Mouse (Mus musculus) forebrain, embryonic 16.5 days (tissue): ENCODE results near the gene Palld. TPM values are rescaled to one million over a fixed set of nuclear protein-coding genes. Genes with fewer than 3 reads are reported as not detected.

Experiments
- ATAC-seq: fragments of 200-750 bp; cut with Nextera tagmentation; 2 replicates; pipeline ENCODE4 v1.8.0; 2017; ENCODE audit warnings: mild to moderate bottlenecking, moderate library complexity
- H3K27ac ChIP-seq: fragments of 300-500 bp; sonication (generic); 2 replicates; pipeline ENCODE4 v1.5.1; 2014; ENCODE audit warnings: low read length, control low read depth
- H3K27me3 ChIP-seq: fragments of 300-500 bp; sonication (generic); replicated peaks from 2 replicates; pipeline ENCODE4 v1.6.1; 2014; ENCODE audit warnings: low read length; ENCODE audit not compliant: control insufficient read depth, insufficient read depth
- H3K36me3 ChIP-seq: fragments of 300-500 bp; sonication (generic); 2 replicates; pipeline ENCODE4 v1.6.1; 2014; ENCODE audit not compliant: control insufficient read depth, insufficient read depth
- H3K4me1 ChIP-seq: fragments of 300-500 bp; sonication (generic); replicated peaks from 2 replicates; pipeline ENCODE4 v1.6.1; 2014; ENCODE audit warnings: low read length; ENCODE audit not compliant: control insufficient read depth, insufficient read depth
- H3K4me2 ChIP-seq: fragments of 300-500 bp; sonication (generic); 2 replicates; pipeline ENCODE4 v1.6.1; 2014; ENCODE audit warnings: mild to moderate bottlenecking, low read length, control low read depth
- H3K4me3 ChIP-seq: fragments of 300-500 bp; sonication (generic); replicated peaks from 2 replicates; pipeline ENCODE4 v1.5.1; 2014; ENCODE audit warnings: mild to moderate bottlenecking, low read length, control low read depth
- H3K9ac ChIP-seq: fragments of 300-500 bp; sonication (generic); replicated peaks from 2 replicates; pipeline ENCODE4 v1.6.1; 2014; ENCODE audit warnings: low read depth, low read length, control low read depth
- H3K9me3 ChIP-seq: fragments of 300-500 bp; sonication (generic); 2 replicates; pipeline ENCODE4 v1.6.1; 2016; ENCODE audit warnings: low read length; ENCODE audit not compliant: control insufficient read depth
- whole genome bisulfite sequencing: fragments of 180-500 bp; shearing (Covaris S2); extraction: QIAGEN DNeasy Blood & Tissue Kit; methylation state at CpG from one replicate; pipeline ENCODE4 v1.1.7; 2014; 5-methylcytosine and 5-hydroxymethylcytosine counted together
- polyA plus RNA-seq: library from polyadenylated mRNA; unstranded; fragments of >200 nt; fragmentation: Nextera tagmentation; extraction: Ambion mirVana; gene quantifications from 2 replicates; pipeline ENCODE4 v1.2.1, GENCODE M21; 2015

Gene Palld
- polyA plus RNA-seq, 1 experiment from 2014 or later, result 16.8 TPM

DNA sequence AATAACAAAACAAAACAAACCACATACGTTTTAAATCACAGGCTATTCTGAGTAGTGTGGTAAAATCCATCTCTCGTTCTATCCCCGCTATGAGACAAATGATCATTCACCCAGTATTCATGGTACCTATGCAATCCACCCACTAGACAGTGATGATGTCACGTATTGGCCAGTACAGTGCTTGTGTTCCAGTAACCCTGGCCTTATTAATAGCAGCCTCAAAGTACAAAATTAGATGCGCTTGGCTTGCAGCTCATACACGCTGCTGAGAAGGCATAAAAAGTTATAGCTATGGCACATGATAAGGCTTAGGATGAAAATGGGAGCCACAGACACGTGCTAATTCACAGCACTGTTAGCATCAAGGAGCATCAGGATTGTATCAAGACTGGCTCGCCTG lies 58.7 kb downstream of the Palld start:
- Histone ChIP-seq H3K27me3 (no peaks in the 10 kb centered on the region), H3K36me3 (no peaks in the 10 kb centered on the region), H3K9ac (no peak overlapping the region), H3K9me3 (0 out of 2 replicates have a peak, but pooled peaks cover 2% of the 10 kb centered on the region), H3K4me2 (no peak overlapping the region), H3K27ac (no peak overlapping the region), H3K4me3 (no peak overlapping the region), H3K4me1 (no peaks in the 10 kb centered on the region)
- WGBS, result 80% methylated on average over 8 of the region's 8 CpGs
- ATAC-seq, result no peak

GRCm38 (mm10) chr8:61833211-61833610 lies 69.3 kb downstream of the Palld start:
- H3K4me1 ChIP-seq, result no peaks in the 10 kb centered on the region
- WGBS, result 94% methylated on average over 3 of the region's 3 CpGs
- no peak for ATAC-seq

GRCm38 (mm10) chr8:61831944-61832343 lies 70.5 kb downstream of the Palld start:
- WGBS, result 86% methylated on average over 4 of the region's 4 CpGs

More at GRCm38 (mm10) chr8:61833211-61833610, 69.3 kb downstream of the Palld start:
- Histone ChIP-seq H3K9ac (no peak overlapping the region), H3K27me3 (no peaks in the 10 kb centered on the region), H3K27ac (no peak overlapping the region), H3K4me3 (no peak overlapping the region), H3K4me2 (no peak overlapping the region), H3K36me3 (no peaks in the 10 kb centered on the region), H3K9me3 (no peaks in the 10 kb centered on the region)

GRCm38 (mm10) chr8:61830821-61831220 lies 71.7 kb downstream of the Palld start:
- H3K27ac ChIP-seq, result no peak overlapping the region
- no peak overlapping the region for H3K4me3 ChIP-seq
- no peaks in the 10 kb centered on the region for H3K27me3 ChIP-seq
- no peaks in the 10 kb centered on the region for H3K36me3 ChIP-seq
- H3K4me2 ChIP-seq, result no peak overlapping the region
- H3K4me1 ChIP-seq, result no peaks in the 10 kb centered on the region
- no peaks in the 10 kb centered on the region for H3K9me3 ChIP-seq
- no peak overlapping the region for H3K9ac ChIP-seq
- ATAC-seq, result no peak
- WGBS, result 70% methylated on average over 6 of the region's 6 CpGs

More at GRCm38 (mm10) chr8:61831944-61832343, 70.5 kb downstream of the Palld start:
- Histone ChIP-seq H3K9ac (no peak overlapping the region), H3K4me3 (no peak overlapping the region), H3K4me1 (no peaks in the 10 kb centered on the region), H3K27ac (no peak overlapping the region), H3K27me3 (no peaks in the 10 kb centered on the region), H3K9me3 (no peaks in the 10 kb centered on the region), H3K4me2 (no peak overlapping the region), H3K36me3 (no peaks in the 10 kb centered on the region)
- no peak for ATAC-seq

DNA sequence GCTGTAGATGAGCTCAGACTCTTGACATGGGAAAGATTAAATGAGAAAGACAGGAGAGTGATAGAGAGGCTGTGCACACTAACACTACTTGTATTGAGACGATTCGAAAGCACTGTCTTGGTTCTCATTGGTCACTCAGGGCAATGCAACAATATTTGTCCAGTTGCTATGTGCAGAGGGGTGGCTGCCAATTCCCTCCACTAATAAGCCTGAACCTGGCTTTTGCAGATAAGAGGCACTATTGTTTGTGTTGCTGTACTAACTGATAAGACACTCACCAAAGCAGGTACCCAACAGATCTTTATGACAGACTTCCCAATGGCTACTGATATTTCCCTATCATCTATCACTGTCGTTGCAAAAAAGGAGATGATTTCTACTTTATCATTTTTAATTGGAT lies 77.9 kb downstream of the Palld start:
- Histone ChIP-seq H3K27ac (no peak overlapping the region), H3K4me1 (peaks cover 5% of the 10 kb centered on the region), H3K9me3 (no peaks in the 10 kb centered on the region), H3K27me3 (no peaks in the 10 kb centered on the region), H3K9ac (no peak overlapping the region), H3K4me3 (no peak overlapping the region), H3K4me2 (no peak overlapping the region), H3K36me3 (no peaks in the 10 kb centered on the region)
- 85% methylated on average over 3 of the region's 3 CpGs for WGBS
- no peak for ATAC-seq

DNA sequence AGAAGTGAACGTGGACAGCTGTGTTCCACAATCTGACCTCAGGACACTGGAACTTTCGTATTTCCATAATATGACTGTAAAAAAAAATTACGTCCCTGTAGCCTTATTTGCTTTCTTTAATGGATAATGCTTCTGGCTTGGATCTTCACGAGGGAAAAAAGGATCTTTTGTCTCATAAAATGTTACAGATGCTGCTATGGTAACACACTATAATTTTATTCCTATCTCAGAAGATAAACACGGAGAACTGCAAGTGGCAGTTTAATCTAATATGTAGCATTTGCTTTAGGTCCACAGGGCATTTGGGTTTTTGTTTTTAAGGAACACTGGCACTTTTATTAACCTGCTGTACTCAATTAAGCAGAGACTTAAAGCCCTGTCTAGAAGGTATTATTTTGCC lies 79.3 kb downstream of the Palld start:
- no peak overlapping the region for H3K27ac ChIP-seq
- no peak overlapping the region for H3K9ac ChIP-seq

DNA sequence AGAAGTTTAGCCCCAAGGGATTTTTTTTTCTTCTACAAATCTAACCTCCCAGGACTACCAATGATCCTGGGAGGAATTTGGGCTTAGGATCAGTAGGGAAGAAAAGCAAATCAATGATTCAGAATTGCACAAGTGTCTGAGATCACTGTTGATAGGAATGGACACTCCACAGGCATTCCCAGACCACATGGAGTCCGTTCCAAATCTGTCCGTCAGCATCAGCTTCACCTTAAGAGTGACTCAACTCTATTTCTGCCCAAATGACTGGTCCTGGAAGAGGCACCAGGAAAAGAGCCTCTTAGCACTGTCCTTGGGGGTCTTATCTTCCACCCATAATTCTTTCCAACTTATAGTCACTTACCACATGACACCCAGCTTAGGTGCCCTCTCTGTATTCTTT lies 98.7 kb downstream of the Palld start:
- WGBS, result 89% methylated on average over 2 of the region's 2 CpGs
- no peak for ATAC-seq
- no peak overlapping the region for H3K4me2 ChIP-seq
- H3K27ac ChIP-seq, result no peak overlapping the region
- H3K9ac ChIP-seq, result no peak overlapping the region
- no peaks in the 10 kb centered on the region for H3K9me3 ChIP-seq
- H3K36me3 ChIP-seq, result no peaks in the 10 kb centered on the region
- no peaks in the 10 kb centered on the region for H3K27me3 ChIP-seq
- no peak overlapping the region for H3K4me3 ChIP-seq
- no peaks in the 10 kb centered on the region for H3K4me1 ChIP-seq

More for the DNA sequence above, 79.3 kb downstream of the Palld start:
- 38% methylated on average over 5 of the region's 5 CpGs for WGBS
- H3K4me3 ChIP-seq, result no peak overlapping the region
- peaks cover 5% of the 10 kb centered on the region for H3K4me1 ChIP-seq
- H3K9me3 ChIP-seq, result no peaks in the 10 kb centered on the region
- ATAC-seq, result peak; percentile 38; the same call in 1 of the 2 replicates
- H3K36me3 ChIP-seq, result no peaks in the 10 kb centered on the region
- no peak overlapping the region for H3K4me2 ChIP-seq
- no peaks in the 10 kb centered on the region for H3K27me3 ChIP-seq

- H3K4me1 ChIP-seq, result no peaks in the 10 kb centered on the region
- H3K36me3 ChIP-seq, result no peaks in the 10 kb centered on the region
- no peaks in the 10 kb centered on the region for H3K27me3 ChIP-seq
- ATAC-seq, result no peak
- no peaks in the 10 kb centered on the region for H3K9me3 ChIP-seq
- H3K4me3 ChIP-seq, result no peak overlapping the region
- no peak overlapping the region for H3K9ac ChIP-seq
- H3K27ac ChIP-seq, result no peak overlapping the region
- no peak overlapping the region for H3K4me2 ChIP-seq
- 90% methylated on average over 2 of the region's 2 CpGs for WGBS
Measured at GRCm38 (mm10) chr8:61802840-61803239, 99.7 kb downstream of the Palld start.

DNA sequence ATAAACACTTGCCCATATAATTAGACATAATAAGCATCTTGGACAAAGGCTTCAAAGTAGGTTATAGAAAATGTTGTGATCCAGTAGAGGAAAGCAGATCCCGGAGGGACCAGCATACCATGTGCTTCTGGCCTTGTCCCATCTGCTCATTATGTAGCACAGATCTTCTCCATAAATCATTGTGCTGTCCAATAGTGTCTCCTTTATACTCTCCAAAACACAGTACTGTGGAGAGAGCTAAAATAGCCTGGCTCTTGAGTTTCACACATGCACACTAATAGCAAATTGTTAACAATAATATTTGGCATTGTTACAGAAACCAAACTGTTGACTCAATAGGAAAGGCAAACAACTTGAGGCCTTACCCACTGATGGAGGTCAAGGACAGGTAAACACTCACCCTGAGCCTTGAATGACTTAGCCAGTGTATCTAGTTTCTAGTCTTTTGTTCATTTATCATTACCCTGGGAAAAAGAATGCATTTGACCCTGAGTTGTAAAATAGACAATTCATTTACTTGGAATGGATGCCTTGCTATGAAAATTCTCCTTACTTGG lies 105.0 kb downstream of the Palld start:
- no peak overlapping the region for H3K4me2 ChIP-seq
- no peak overlapping the region for H3K9ac ChIP-seq
- WGBS, result 76% methylated on average over 1 of the region's 1 CpGs
- no peak overlapping the region for H3K27ac ChIP-seq
- ATAC-seq, result no peak
- H3K9me3 ChIP-seq, result no peaks in the 10 kb centered on the region
- H3K27me3 ChIP-seq, result no peaks in the 10 kb centered on the region
- no peak overlapping the region for H3K4me3 ChIP-seq
- no peaks in the 10 kb centered on the region for H3K4me1 ChIP-seq
- no peaks in the 10 kb centered on the region for H3K36me3 ChIP-seq

GRCm38 (mm10) chr8:61796537-61797050 lies 105.9 kb downstream of the Palld start:
- no peak for ATAC-seq
- H3K27ac ChIP-seq, result no peak overlapping the region
- 86% methylated on average over 7 of the region's 7 CpGs for WGBS
- no peaks in the 10 kb centered on the region for H3K9me3 ChIP-seq
- no peaks in the 10 kb centered on the region for H3K36me3 ChIP-seq
- no peaks in the 10 kb centered on the region for H3K4me1 ChIP-seq
- no peak overlapping the region for H3K4me3 ChIP-seq
- H3K4me2 ChIP-seq, result no peak overlapping the region
- no peak overlapping the region for H3K9ac ChIP-seq
- no peaks in the 10 kb centered on the region for H3K27me3 ChIP-seq
